Mouse (Mus musculus): Measurements from ENCODE around the gene Cga. TPM values are rescaled to one million over a fixed set of nuclear protein-coding genes. Genes with fewer than 3 reads are reported as not detected.

The Cga gene
- total and polyA plus RNA-seq, 3 experiments, result not detected

DNA sequence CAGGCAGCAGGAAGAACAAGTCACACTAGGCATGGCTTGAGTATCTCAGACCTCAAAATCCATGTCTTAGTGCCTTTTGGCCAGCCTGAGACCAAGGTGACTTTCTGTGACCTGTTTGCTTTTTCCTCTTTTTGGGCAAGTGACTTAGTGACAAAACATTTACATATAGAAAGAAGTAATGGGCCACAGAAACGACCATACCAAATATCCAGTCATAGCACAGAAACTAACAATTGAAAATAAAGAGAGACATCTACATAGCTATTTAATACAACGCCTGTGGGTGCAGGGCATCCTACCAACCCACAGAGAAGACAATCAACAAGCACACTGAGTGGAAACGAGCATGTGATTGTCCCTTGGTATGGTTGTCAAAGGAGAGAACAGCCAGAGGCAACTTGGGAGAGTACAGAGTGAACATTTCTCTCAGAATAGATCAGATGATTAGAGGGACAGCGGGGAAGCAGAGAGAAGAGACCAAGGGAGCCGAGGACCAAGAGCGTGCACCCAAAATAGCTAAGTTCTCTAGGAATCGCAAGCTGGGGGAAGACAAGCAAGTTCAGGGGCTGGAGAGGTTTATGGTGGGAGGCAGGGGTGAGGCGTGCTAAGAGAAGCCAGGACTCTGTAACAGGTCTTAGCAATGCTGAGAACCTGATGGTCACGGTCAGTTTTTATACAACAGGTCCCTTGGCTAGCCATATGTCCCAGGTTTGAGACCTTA, 7.8 kb upstream of the Cga start:
- H3K4me3 ChIP-seq, result no peak overlapping the region
- intact Hi-C loops (cut with DNase I), result loop anchor here (1.0 to 10.0 kb wide), 4 partner anchors 107 to 342 kb away; partner anchors contain the start of genes Akirin2, C9orf72, Slc35a1 and Smim8
- H3K79me2 ChIP-seq (replicated peaks; ENCODE audit: control insufficient read depth, insufficient read depth, low read length), result 0 out of 2 replicates have a peak, but pooled peaks cover 4% of the 10 kb centered on the region
- H3K27ac ChIP-seq, result no peak overlapping the region
- no peaks in the 10 kb centered on the region for H3K27me3 ChIP-seq (ENCODE audit: control insufficient read depth, insufficient read depth, low read length)
- H3K36me3 ChIP-seq (ENCODE audit: control insufficient read depth, insufficient read depth, low read length), result peaks cover 8% of the 10 kb centered on the region
- no peak for DNase-seq
- peak overlapping the region; percentile 90 for H3K9ac ChIP-seq (ENCODE audit: low read depth, low read length)
- H3K4me1 ChIP-seq (ENCODE audit: control insufficient read depth, insufficient read depth, low read length), result peaks cover 3% of the 10 kb centered on the region
- TF ChIP-seq POLR2A (IDR thresholded peaks at IDR 0.05; ENCODE audit: insufficient read depth, low read depth, low read length), result no peak
- no peak for TF ChIP-seq EP300 (IDR thresholded peaks at IDR 0.05; ENCODE audit: insufficient read depth, low read depth, low read length)
- no peak for TF ChIP-seq CTCF (IDR thresholded peaks at IDR 0.05)
- WGBS, result 67% methylated on average over 9 of the region's 9 CpGs

DNA sequence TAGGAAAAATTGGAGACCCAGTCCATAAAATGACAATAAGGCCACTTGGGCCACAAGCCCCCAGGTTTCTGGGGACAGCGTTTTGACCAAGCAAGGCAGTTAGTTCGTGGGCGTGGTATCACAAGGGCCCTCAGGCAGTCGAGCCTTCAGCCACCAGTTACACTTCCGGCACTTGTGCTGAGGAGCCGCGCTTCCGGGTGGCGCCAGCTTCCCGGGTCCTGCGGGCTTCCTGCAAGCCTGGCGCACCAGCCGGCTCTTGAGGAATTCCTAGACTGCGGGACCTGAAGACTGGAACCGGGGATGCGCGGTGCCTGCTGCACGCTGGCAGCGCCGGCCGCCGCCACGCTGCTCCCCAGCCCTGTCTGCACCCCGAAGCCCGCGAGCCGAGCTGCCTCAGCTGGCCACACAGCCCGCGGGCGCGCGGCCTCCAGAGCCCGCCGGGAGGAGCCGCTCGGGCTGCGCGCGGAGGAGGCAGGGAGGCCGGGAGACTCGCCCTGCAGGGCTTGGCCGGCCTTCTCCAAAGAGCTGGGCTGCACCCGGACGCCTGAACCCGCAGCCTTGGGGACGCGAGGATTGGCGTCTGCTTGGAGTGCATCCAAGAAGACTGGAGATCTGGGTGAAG, 7.0 kb upstream of the Cga start:
- Histone ChIP-seq H3K27ac (peak overlapping the region; percentile 82), H3K79me2 (replicated peaks; ENCODE audit: control insufficient read depth, insufficient read depth, low read length) (0 out of 2 replicates have a peak, but pooled peaks cover 1% of the 10 kb centered on the region), H3K27me3 (ENCODE audit: control insufficient read depth, insufficient read depth, low read length) (0 out of 2 replicates have a peak, but pooled peaks cover 1% of the 10 kb centered on the region), H3K4me3 (peak overlapping the region; percentile 75), H3K36me3 (ENCODE audit: control insufficient read depth, insufficient read depth, low read length) (peaks cover 6% of the 10 kb centered on the region), H3K9ac (ENCODE audit: low read depth, low read length) (peak overlapping the region; percentile 90), H3K4me1 (ENCODE audit: control insufficient read depth, insufficient read depth, low read length) (peaks cover 3% of the 10 kb centered on the region)
- peak; percentile 86 to 91 for DNase-seq
- TF ChIP-seq EP300 (IDR thresholded peaks at IDR 0.05; ENCODE audit: insufficient read depth, low read depth, low read length), result 0 out of 2 replicates have a peak, but pooled peaks have one; percentile 41
- TF ChIP-seq POLR2A (IDR thresholded peaks at IDR 0.05; ENCODE audit: insufficient read depth, low read depth, low read length), result peak; percentile 62; the same call in 1 of the 2 replicates
- peak; percentile 33 for TF ChIP-seq CTCF (IDR thresholded peaks at IDR 0.05)
- intact Hi-C loops (cut with DNase I), result loop anchor here (1.0 to 10.0 kb wide), 4 partner anchors 108 to 341 kb away; partner anchors contain the start of genes Akirin2, C9orf72, Slc35a1 and Smim8
- under 1% methylated on average over 48 of the region's 48 CpGs for WGBS

DNA sequence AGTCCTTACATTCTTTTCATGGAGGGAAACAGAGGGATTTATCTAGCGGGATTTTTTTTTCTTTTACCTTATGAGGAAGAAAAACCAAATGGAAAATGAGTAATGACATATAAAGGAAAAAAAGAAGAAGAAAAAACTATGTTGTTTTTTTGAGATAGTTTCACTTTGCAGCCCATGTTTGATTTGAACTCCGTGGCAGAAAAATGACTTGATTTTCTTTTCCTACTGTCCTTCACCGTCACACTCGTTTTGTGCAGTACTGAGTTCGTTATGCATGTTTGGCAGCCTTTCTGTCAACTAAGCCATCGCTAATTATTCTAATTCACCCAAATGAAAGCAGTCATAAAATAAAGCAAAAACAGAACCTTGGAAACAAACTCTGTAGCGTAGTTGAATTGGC, 6.3 kb upstream of the Cga start:
- 17% methylated on average over 7 of the region's 7 CpGs for WGBS
- peak overlapping the region; percentile 82 for H3K27ac ChIP-seq
- DNase-seq, result no peak
- no peak for TF ChIP-seq POLR2A (IDR thresholded peaks at IDR 0.05; ENCODE audit: insufficient read depth, low read depth, low read length)
- no peak for TF ChIP-seq EP300 (IDR thresholded peaks at IDR 0.05; ENCODE audit: insufficient read depth, low read depth, low read length)
- no peak for TF ChIP-seq CTCF (IDR thresholded peaks at IDR 0.05)
- H3K4me3 ChIP-seq, result peak overlapping the region; percentile 75
- peaks cover 3% of the 10 kb centered on the region; the same call in 1 of the 2 replicates for H3K36me3 ChIP-seq (ENCODE audit: control insufficient read depth, insufficient read depth, low read length)
- 0 out of 2 replicates have a peak, but pooled peaks cover 1% of the 10 kb centered on the region for H3K27me3 ChIP-seq (ENCODE audit: control insufficient read depth, insufficient read depth, low read length)
- H3K4me1 ChIP-seq (ENCODE audit: control insufficient read depth, insufficient read depth, low read length), result peaks cover 3% of the 10 kb centered on the region
- H3K9ac ChIP-seq (ENCODE audit: low read depth, low read length), result peak overlapping the region; percentile 90
- intact Hi-C loops (cut with DNase I), result loop anchor here (5.0 to 10.0 kb wide), 3 partner anchors 200 to 340 kb away; partner anchors contain the start of genes Akirin2, C9orf72 and Slc35a1
- 0 out of 2 replicates have a peak, but pooled peaks cover under 1% of the 10 kb centered on the region for H3K79me2 ChIP-seq (replicated peaks; ENCODE audit: control insufficient read depth, insufficient read depth, low read length)

DNA sequence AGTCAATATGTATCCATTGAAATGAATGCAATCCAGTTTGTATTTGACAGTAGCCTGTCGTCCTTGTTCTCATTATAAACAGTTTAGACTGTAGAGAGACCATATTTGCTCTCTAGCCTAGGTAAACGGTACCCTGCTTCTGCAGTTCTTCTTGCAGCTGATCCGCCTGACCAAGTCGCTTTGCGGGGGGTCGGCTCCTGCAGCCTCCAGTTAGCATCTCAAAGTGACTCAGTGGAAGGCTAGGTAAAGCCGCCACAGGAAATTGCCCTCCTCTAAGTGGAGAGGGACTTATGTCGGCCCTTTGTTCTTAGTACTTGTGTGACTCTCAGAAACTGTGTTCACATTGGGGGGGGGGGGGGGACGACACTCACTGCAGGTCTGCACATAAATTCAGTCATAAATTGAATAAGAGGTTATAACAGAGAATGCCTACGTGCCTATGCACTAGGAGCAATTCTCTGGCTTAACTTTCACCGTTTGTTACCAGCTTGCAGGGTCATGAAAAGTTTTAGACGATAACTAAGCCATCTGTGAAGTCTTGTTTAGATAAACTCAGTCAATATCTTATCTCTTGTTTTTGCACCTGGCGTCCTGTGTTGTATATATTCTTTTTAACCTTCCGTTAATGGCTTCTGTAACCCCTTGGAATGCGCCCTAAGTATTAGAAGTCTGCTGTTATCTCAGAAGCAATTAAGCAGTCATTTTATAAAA, 4.3 kb upstream of the Cga start:
- H3K36me3 ChIP-seq (ENCODE audit: control insufficient read depth, insufficient read depth, low read length), result no peaks in the 10 kb centered on the region
- TF ChIP-seq CTCF (IDR thresholded peaks at IDR 0.05) (no peak), POLR2A (IDR thresholded peaks at IDR 0.05; ENCODE audit: insufficient read depth, low read depth, low read length) (no peak), EP300 (IDR thresholded peaks at IDR 0.05; ENCODE audit: insufficient read depth, low read depth, low read length) (no peak)
- no peak for DNase-seq
- no peak overlapping the region for H3K27ac ChIP-seq
- intact Hi-C loops (cut with DNase I), result loop anchor here (2.0 to 10.0 kb wide), 4 partner anchors 20 to 338 kb away; partner anchors contain the start of genes Akirin2, C9orf72 and Slc35a1
- H3K4me1 ChIP-seq (ENCODE audit: control insufficient read depth, insufficient read depth, low read length), result peaks cover 3% of the 10 kb centered on the region
- no peak overlapping the region for H3K9ac ChIP-seq (ENCODE audit: low read depth, low read length)
- H3K27me3 ChIP-seq (ENCODE audit: control insufficient read depth, insufficient read depth, low read length), result 0 out of 2 replicates have a peak, but pooled peaks cover 1% of the 10 kb centered on the region
- no peak overlapping the region for H3K4me3 ChIP-seq
- H3K79me2 ChIP-seq (replicated peaks; ENCODE audit: control insufficient read depth, insufficient read depth, low read length), result no peaks in the 10 kb centered on the region
- WGBS, result 37% methylated on average over 15 of the region's 15 CpGs

DNA sequence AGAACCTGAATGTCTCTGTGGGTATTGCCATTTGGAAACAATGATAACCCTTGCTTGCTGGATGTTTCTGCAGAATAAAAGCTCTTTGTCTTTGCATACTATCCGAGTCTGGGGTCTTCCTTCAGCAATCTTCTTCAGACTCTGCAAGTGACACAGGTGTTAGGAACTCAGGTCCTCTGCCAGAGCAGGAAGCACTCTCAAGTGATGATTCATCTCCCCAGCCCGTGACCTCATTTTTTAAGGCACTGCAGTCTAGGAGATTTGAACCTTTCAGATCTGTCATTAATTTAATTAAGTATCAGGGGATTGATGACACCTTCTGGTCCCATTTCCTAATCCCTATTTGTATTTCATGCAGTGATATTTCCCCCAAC, 3.8 kb upstream of the Cga start:
- no peak overlapping the region for H3K9ac ChIP-seq (ENCODE audit: low read depth, low read length)
- 39% methylated on average over 2 of the region's 2 CpGs for WGBS
- DNase-seq, result no peak
- H3K4me1 ChIP-seq (ENCODE audit: control insufficient read depth, insufficient read depth, low read length), result peaks cover 3% of the 10 kb centered on the region
- no peak overlapping the region for H3K4me3 ChIP-seq
- no peaks in the 10 kb centered on the region for H3K36me3 ChIP-seq (ENCODE audit: control insufficient read depth, insufficient read depth, low read length)
- TF ChIP-seq CTCF (IDR thresholded peaks at IDR 0.05), result no peak
- TF ChIP-seq POLR2A (IDR thresholded peaks at IDR 0.05; ENCODE audit: insufficient read depth, low read depth, low read length), result no peak
- TF ChIP-seq EP300 (IDR thresholded peaks at IDR 0.05; ENCODE audit: insufficient read depth, low read depth, low read length), result no peak
- no peaks in the 10 kb centered on the region for H3K79me2 ChIP-seq (replicated peaks; ENCODE audit: control insufficient read depth, insufficient read depth, low read length)
- no peak overlapping the region for H3K27ac ChIP-seq
- 0 out of 2 replicates have a peak, but pooled peaks cover 1% of the 10 kb centered on the region for H3K27me3 ChIP-seq (ENCODE audit: control insufficient read depth, insufficient read depth, low read length)
- intact Hi-C loops (cut with DNase I), result loop anchor here (2.0 to 10.0 kb wide), 4 partner anchors 21 to 338 kb away; partner anchors contain the start of genes Akirin2, C9orf72 and Slc35a1
